Mouse (Mus musculus): ENCODE measurements around the gene Cdhr4. TPM values are rescaled to one million over a fixed set of nuclear protein-coding genes. Genes with fewer than 3 reads are reported as not detected.

Cdhr4 gene
- total and polyA plus RNA-seq, 2 experiments from 2014 or later, result 1.5 to 1.7 TPM

DNA sequence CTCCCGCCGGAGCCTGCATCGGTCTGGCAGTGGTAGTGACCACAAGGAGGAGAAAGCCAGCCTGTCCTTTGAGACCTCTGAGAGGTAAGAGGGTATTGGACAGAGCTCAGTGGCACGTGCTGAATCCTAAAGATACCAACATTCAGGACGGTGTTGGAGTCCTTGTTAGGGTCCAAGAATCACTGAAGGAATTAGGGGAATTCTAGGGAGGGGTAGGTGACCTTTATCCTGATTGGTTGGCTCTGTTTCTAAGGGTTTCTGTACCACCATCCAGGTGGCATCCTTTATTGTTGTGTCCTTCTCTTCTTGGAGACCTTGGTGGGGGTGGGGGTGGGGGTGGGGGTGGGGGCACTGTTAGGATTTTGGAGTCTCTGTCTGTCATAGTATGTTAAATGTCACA is 39.8 kb downstream of the Cdhr4 start:
- H3K9ac ChIP-seq (replicated peaks; ENCODE audit: low read depth, low read length), result no peak overlapping the region
- no peak for ATAC-seq (ENCODE audit: insufficient read depth, low read depth)
- DNase-seq (ENCODE audit: low spot score), result no peak
- H3K27me3 ChIP-seq (ENCODE audit: control insufficient read depth, insufficient read depth, low read length), result no peaks in the 10 kb centered on the region
- WGBS, result 84% methylated on average over 5 of the region's 5 CpGs
- no peak for TF ChIP-seq CTCF (IDR thresholded peaks at IDR 0.05; ENCODE audit: low read depth)
- TF ChIP-seq EP300 (IDR thresholded peaks at IDR 0.05; ENCODE audit: low read depth), result no peak
- no peak overlapping the region for H3K27ac ChIP-seq (ENCODE audit: low read depth)
- no peaks in the 10 kb centered on the region for H3K4me1 ChIP-seq (ENCODE audit: control insufficient read depth, insufficient read depth)
- H3K9me3 ChIP-seq (replicated peaks; ENCODE audit: control insufficient read depth, low read length), result no peaks in the 10 kb centered on the region
- H3K4me3 ChIP-seq (ENCODE audit: low read depth, low read length), result no peak overlapping the region
- no peak overlapping the region for H3K4me2 ChIP-seq (ENCODE audit: low read depth, low read length)
- peaks cover 57% of the 10 kb centered on the region for H3K36me3 ChIP-seq (replicated peaks; ENCODE audit: control insufficient read depth, insufficient read depth, low read length)

DNA sequence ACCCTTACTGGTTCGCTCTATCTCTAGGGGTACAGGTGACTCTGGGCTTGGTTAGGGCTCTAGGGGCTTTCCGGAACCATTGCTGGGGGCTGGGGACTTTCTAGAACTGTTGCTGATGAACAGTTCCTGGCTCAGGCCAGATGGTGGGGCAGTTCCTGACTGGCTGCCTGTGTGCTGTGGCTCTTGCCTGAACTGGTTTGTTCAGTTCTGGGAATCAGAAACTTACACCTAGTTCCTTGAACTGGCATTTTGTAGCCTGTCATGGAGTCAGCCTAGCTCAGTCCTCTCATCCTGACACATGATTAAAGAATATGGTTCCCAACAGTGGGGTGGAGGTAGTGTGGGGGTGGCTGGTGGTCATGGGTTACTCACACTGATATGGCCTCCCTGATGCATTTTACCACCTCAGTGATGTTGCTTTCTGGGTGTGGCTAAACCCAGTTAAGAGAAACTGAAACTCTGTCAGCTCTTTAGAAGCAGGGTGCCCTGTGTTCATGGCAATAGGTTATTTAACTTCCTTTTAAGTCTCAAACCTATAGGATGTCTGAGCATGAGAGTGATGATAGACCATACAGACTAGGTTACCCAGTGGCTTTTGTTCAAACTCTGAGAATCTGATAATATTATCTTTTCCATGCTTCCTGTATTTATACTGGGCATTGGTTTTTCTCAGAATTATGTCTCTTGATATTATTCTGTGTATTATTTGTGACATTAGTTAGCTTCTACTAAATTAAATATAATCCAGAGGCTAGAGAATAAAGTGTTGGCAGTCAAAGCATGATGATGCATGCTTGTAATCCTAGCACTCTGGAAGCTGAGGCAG is 43.2 kb downstream of the Cdhr4 start:
- H3K4me1 ChIP-seq (ENCODE audit: control insufficient read depth, insufficient read depth), result no peaks in the 10 kb centered on the region
- ATAC-seq (ENCODE audit: insufficient read depth, low read depth) (no peak), DNase-seq (ENCODE audit: low spot score) (no peak)
- TF ChIP-seq EP300 (IDR thresholded peaks at IDR 0.05; ENCODE audit: low read depth) (no peak), CTCF (IDR thresholded peaks at IDR 0.05; ENCODE audit: low read depth) (no peak)
- no peak overlapping the region for H3K27ac ChIP-seq (ENCODE audit: low read depth)
- whole genome bisulfite sequencing, result 88% methylated on average over 2 of the region's 2 CpGs
- peaks cover 63% of the 10 kb centered on the region for H3K36me3 ChIP-seq (replicated peaks; ENCODE audit: control insufficient read depth, insufficient read depth, low read length)
- no peaks in the 10 kb centered on the region for H3K9me3 ChIP-seq (replicated peaks; ENCODE audit: control insufficient read depth, low read length)
- H3K27me3 ChIP-seq (ENCODE audit: control insufficient read depth, insufficient read depth, low read length), result no peaks in the 10 kb centered on the region
- no peak overlapping the region for H3K9ac ChIP-seq (replicated peaks; ENCODE audit: low read depth, low read length)
- H3K4me3 ChIP-seq (ENCODE audit: low read depth, low read length), result no peak overlapping the region
- H3K4me2 ChIP-seq (ENCODE audit: low read depth, low read length), result no peak overlapping the region

DNA sequence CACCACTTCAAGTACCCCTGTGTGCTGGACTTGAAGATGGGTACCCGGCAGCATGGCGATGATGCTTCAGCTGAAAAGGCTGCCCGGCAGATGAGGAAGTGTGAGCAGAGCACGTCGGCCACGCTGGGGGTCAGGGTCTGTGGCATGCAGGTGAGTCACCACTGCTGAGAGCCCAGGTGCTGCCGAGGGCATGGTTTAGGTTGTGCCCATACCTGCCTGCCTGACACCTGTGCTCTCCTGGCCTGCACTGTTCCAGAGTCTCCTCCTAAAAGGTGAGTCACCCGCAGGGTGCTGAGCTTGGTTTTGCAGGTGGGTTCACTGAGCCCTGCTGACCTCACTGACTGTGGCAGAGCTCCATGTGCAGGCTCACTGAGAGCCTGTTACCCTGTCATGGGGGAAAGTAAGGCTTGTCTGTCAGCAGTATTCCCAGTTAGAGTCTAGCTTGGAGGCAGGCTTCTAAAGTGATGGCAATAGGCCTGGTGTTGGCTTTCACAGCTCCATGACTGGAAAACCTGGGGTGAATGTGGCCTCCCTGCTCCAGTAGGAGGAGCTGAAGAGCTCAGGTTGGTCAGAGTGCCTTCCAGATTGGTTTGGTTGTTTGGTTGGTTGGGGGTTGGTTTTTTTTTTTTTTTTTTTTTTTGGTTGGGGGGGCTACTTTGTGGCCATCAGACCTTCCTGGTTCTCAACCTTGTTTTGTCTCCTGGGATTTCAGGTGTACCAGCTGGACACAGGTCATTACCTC is 52.6 kb downstream of the Cdhr4 start:
- no peak for DNase-seq (ENCODE audit: low spot score)
- H3K9ac ChIP-seq (replicated peaks; ENCODE audit: low read depth, low read length), result no peak overlapping the region
- ATAC-seq (ENCODE audit: insufficient read depth, low read depth), result no peak
- H3K27ac ChIP-seq (ENCODE audit: low read depth), result no peak overlapping the region
- H3K4me3 ChIP-seq (ENCODE audit: low read depth, low read length), result no peak overlapping the region
- no peaks in the 10 kb centered on the region for H3K9me3 ChIP-seq (replicated peaks; ENCODE audit: control insufficient read depth, low read length)
- WGBS, result 96% methylated on average over 8 of the region's 8 CpGs
- TF ChIP-seq EP300 (IDR thresholded peaks at IDR 0.05; ENCODE audit: low read depth) (no peak), CTCF (IDR thresholded peaks at IDR 0.05; ENCODE audit: low read depth) (peak; percentile 15; the same call in 1 of the 2 replicates)
- H3K4me1 ChIP-seq (ENCODE audit: control insufficient read depth, insufficient read depth), result peaks cover 13% of the 10 kb centered on the region
- no peaks in the 10 kb centered on the region for H3K27me3 ChIP-seq (ENCODE audit: control insufficient read depth, insufficient read depth, low read length)
- no peak overlapping the region for H3K4me2 ChIP-seq (ENCODE audit: low read depth, low read length)
- peaks cover 59% of the 10 kb centered on the region for H3K36me3 ChIP-seq (replicated peaks; ENCODE audit: control insufficient read depth, insufficient read depth, low read length)

DNA sequence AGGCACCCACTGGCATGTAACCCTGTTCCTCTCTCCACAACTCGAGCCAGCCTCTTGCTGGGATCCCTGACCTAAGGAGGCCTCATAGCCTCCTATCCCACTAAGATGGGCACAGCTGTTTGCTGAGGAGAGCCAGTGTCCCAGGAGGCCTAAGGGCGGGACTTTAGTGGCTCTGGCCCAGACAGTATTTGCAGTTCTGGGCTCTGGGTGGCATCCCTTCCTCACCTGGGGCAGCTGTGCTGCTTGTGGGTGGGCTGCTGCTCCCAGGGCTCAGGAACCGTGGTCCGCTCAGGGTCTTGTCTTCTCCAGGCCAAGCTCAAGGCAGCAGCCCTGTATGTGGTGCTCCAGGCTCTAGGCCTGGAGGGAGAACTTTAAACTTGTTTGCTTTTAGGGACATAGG is 54.3 kb downstream of the Cdhr4 start:
- Histone ChIP-seq H3K9ac (replicated peaks; ENCODE audit: low read depth, low read length) (no peak overlapping the region), H3K4me3 (ENCODE audit: low read depth, low read length) (no peak overlapping the region), H3K36me3 (replicated peaks; ENCODE audit: control insufficient read depth, insufficient read depth, low read length) (peaks cover 58% of the 10 kb centered on the region), H3K4me1 (ENCODE audit: control insufficient read depth, insufficient read depth) (peaks cover 15% of the 10 kb centered on the region), H3K27ac (ENCODE audit: low read depth) (no peak overlapping the region), H3K27me3 (ENCODE audit: control insufficient read depth, insufficient read depth, low read length) (no peaks in the 10 kb centered on the region), H3K9me3 (replicated peaks; ENCODE audit: control insufficient read depth, low read length) (no peaks in the 10 kb centered on the region), H3K4me2 (ENCODE audit: low read depth, low read length) (no peak overlapping the region)
- WGBS, result 86% methylated on average over 4 of the region's 4 CpGs
- DNase-seq (ENCODE audit: low spot score) (no peak), ATAC-seq (ENCODE audit: insufficient read depth, low read depth) (no peak)
- TF ChIP-seq EP300 (IDR thresholded peaks at IDR 0.05; ENCODE audit: low read depth), result no peak
- no peak for TF ChIP-seq CTCF (IDR thresholded peaks at IDR 0.05; ENCODE audit: low read depth)

DNA sequence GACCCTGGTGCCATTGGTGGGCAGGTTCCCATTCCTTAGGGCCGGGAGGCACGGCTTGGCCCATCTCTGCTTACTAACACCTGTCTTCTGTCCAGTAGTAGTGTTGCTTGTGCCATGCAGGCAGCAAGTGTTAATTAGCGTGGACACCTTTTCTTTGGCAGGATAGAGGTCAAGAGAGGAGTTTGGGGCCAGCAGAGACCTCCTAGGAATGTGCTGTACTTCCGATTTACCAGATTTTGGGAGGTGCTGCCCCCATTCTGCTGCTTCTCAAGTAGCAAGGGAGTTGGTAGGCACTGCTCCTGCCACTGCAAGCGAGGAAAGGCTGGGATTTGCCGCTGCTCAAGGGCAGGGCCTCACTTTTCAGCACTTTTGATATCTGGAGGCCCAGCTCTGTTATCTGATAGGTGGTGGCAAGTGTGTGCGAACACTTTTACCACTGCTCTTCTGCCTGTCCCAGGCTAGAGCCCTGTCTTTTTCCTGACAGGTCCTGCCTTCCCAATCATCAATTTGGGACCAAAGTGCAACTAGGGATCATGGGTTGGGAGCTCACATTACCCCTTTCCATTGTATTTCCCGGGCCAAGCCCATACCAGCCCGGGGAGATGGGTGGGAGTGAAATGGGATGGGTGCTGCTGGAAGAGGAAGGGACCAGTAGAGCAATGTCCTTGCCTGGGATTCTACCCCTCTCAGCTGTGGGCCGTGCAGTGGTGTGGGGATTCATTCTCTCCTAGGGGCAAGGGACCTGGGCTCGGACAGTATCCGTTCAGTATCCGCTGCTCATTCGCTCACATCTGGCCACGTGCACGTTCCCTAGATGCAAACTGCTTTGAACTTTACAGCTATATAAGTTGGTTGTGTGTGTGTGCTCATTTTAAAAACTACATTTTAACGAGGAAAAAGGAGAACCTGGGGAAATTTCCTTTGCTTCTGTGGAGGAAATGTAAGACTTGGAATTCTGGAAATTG is 55.6 kb downstream of the Cdhr4 start:
- TF ChIP-seq CTCF (IDR thresholded peaks at IDR 0.05; ENCODE audit: low read depth), result no peak
- no peak for TF ChIP-seq EP300 (IDR thresholded peaks at IDR 0.05; ENCODE audit: low read depth)
- no peak for ATAC-seq (ENCODE audit: insufficient read depth, low read depth)
- Histone ChIP-seq H3K4me2 (ENCODE audit: low read depth, low read length) (peak overlapping the region; percentile 87), H3K9ac (replicated peaks; ENCODE audit: low read depth, low read length) (0 out of 2 replicates have a peak overlapping the region, but pooled peaks have one; percentile 22), H3K27ac (ENCODE audit: low read depth) (peak overlapping the region; percentile 44), H3K27me3 (ENCODE audit: control insufficient read depth, insufficient read depth, low read length) (no peaks in the 10 kb centered on the region), H3K4me1 (ENCODE audit: control insufficient read depth, insufficient read depth) (peaks cover 15% of the 10 kb centered on the region), H3K4me3 (ENCODE audit: low read depth, low read length) (peak overlapping the region; percentile 59), H3K9me3 (replicated peaks; ENCODE audit: control insufficient read depth, low read length) (no peaks in the 10 kb centered on the region), H3K36me3 (replicated peaks; ENCODE audit: control insufficient read depth, insufficient read depth, low read length) (peaks cover 50% of the 10 kb centered on the region)
- 34% methylated on average over 17 of the region's 17 CpGs for WGBS
- DNase-seq (ENCODE audit: low spot score), result no peak

Measured in heart, postnatal 0 days (tissue).